Mouse (Mus musculus) adrenal gland, adult 8-10 months (tissue): Measurements from ENCODE around the gene Stk35. TPM values are rescaled to one million over a fixed set of nuclear protein-coding genes. Genes with fewer than 3 reads are reported as not detected.

Experiments used
- DNase-seq: peaks from one replicate; pipeline ENCODE4 v3.0.0; 2022
- total RNA-seq, 4 experiments: library from RNA; stranded (reverse); gene quantifications; 2 replicates each; pipeline ENCODE4 v1.2.4; 2022

Stk35 gene
- total RNA-seq = 10 to 100 TPM; 28.2 to 47.3 (median 38.9) TPM

- peak; percentile 91 for DNase-seq
Observed at GRCm38 (mm10) chr2:129800271-129800903, at the start of gene Stk35. Stk35 (plus strand) TSS chr2:129800517.

GRCm38 (mm10) chr2:129782046-129782445 lies 18.3 kb upstream of the Stk35 start:
- DNase-seq = no peak

- no peak for DNase-seq
Observed at GRCm38 (mm10) chr2:129796501-129796900, 3.8 kb upstream of the Stk35 start.

GRCm38 (mm10) chr2:129797709-129798108 lies 2.6 kb upstream of the Stk35 start:
- DNase-seq = no peak

- no peak for DNase-seq
Observed at GRCm38 (mm10) chr2:129798410-129798809, 1.9 kb upstream of the Stk35 start.

GRCm38 (mm10) chr2:129800904-129801230 lies 550 bp downstream of the Stk35 start:
- DNase-seq = no peak

- DNase-seq = peak; percentile 82
Observed at GRCm38 (mm10) chr2:129801231-129802029, 1.1 kb downstream of the Stk35 start.

GRCm38 (mm10) chr2:129805486-129805885 lies 5.2 kb downstream of the Stk35 start:
- no peak for DNase-seq

GRCm38 (mm10) chr2:129806486-129806885 lies 6.2 kb downstream of the Stk35 start:
- DNase-seq = no peak

- DNase-seq = no peak
Observed at GRCm38 (mm10) chr2:129810563-129810962, 10.2 kb downstream of the Stk35 start.

GRCm38 (mm10) chr2:129814033-129814432 lies 13.7 kb downstream of the Stk35 start:
- no peak for DNase-seq

GRCm38 (mm10) chr2:129815076-129815475 lies 14.8 kb downstream of the Stk35 start:
- DNase-seq = no peak

GRCm38 (mm10) chr2:129817603-129818257 lies 17.4 kb downstream of the Stk35 start:
- no peak for DNase-seq

- DNase-seq = no peak
Observed at GRCm38 (mm10) chr2:129818868-129819267, 18.6 kb downstream of the Stk35 start.

GRCm38 (mm10) chr2:129819531-129819930 lies 19.2 kb downstream of the Stk35 start:
- no peak for DNase-seq

GRCm38 (mm10) chr2:129819951-129820350 lies 19.6 kb downstream of the Stk35 start:
- DNase-seq = no peak

GRCm38 (mm10) chr2:129821021-129821420 lies 20.7 kb downstream of the Stk35 start:
- DNase-seq = no peak

GRCm38 (mm10) chr2:129821568-129821967 lies 21.3 kb downstream of the Stk35 start:
- DNase-seq = no peak

GRCm38 (mm10) chr2:129823310-129823709 lies 23.0 kb downstream of the Stk35 start:
- no peak for DNase-seq

GRCm38 (mm10) chr2:129824254-129824653 lies 23.9 kb downstream of the Stk35 start:
- DNase-seq = no peak

- no peak for DNase-seq
Observed at GRCm38 (mm10) chr2:129826141-129826540, 25.8 kb downstream of the Stk35 start.

- DNase-seq = no peak
Observed at GRCm38 (mm10) chr2:129832993-129833392, 32.7 kb downstream of the Stk35 start.

- DNase-seq = no peak
Observed at GRCm38 (mm10) chr2:129834221-129834620, 33.9 kb downstream of the Stk35 start.

- DNase-seq = no peak
Observed at GRCm38 (mm10) chr2:129834881-129835280, 34.6 kb downstream of the Stk35 start.
